Mouse (Mus musculus): ENCODE results near the gene Ube3b. TPM values are rescaled to one million over a fixed set of nuclear protein-coding genes. Genes with fewer than 3 reads are reported as not detected.

Ube3b gene
- polyA plus RNA-seq, 1 experiment = 42.1 TPM

DNA sequence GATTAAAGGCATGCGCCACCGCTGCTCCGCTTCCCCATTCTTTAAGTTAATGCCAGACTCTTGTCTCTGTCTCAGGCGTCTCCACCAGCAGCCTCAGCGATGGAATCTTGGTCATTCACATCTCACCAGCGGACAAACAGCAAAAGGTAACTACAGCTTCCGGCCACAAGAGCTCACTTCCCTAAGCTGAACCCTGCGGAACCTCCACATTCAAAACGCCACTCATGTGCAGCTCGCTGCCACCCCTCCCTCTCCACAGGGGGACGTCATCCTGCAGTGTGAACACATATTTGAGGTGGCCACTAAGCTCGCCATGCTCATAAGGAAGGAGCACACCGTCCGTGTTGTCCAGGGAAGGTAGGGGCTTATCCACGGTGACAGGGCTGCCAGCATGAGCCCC is 19.4 kb upstream of the Ube3b start:
- Histone ChIP-seq H3K79me2 (ENCODE audit: control insufficient read depth, insufficient read depth) (peaks cover 6% of the 10 kb centered on the region), H3ac (ENCODE audit: control insufficient read depth, insufficient read length, low read depth) (no peak overlapping the region), H3K4me3 (ENCODE audit: insufficient read depth, poor library complexity, severe bottlenecking) (no peak overlapping the region), H3K79me3 (ENCODE audit: low read depth) (peaks cover 1% of the 10 kb centered on the region), H3K27me3 (ENCODE audit: control insufficient read depth, insufficient read depth, insufficient read length) (no peaks in the 10 kb centered on the region), H3K36me3 (ENCODE audit: control insufficient read depth, insufficient read depth) (peaks cover 37% of the 10 kb centered on the region)
- TF ChIP-seq CEBPB (IDR thresholded peaks at IDR 0.05; ENCODE audit: low read depth) (no peak), USF1 (IDR thresholded peaks at IDR 0.05; ENCODE audit: low read depth) (no peak), MYOD1 (IDR thresholded peaks at IDR 0.05; ENCODE audit: control insufficient read depth, insufficient read length, low read depth) (no peak)

- H3K4me3 ChIP-seq (ENCODE audit: insufficient read depth, poor library complexity, severe bottlenecking) = no peak overlapping the region
- peaks cover 62% of the 10 kb centered on the region for H3K36me3 ChIP-seq (ENCODE audit: control insufficient read depth, insufficient read depth)
- H3K79me2 ChIP-seq (ENCODE audit: control insufficient read depth, insufficient read depth) = peaks cover 44% of the 10 kb centered on the region
- H3ac ChIP-seq (ENCODE audit: control insufficient read depth, insufficient read length, low read depth) = no peak overlapping the region
- TF ChIP-seq CEBPB (IDR thresholded peaks at IDR 0.05; ENCODE audit: low read depth) (no peak), MYOD1 (IDR thresholded peaks at IDR 0.05; ENCODE audit: control insufficient read depth, insufficient read length, low read depth) (no peak), USF1 (IDR thresholded peaks at IDR 0.05; ENCODE audit: low read depth) (no peak), MAX (IDR thresholded peaks at IDR 0.05) (no peak), CTCF (IDR thresholded peaks at IDR 0.05; ENCODE audit: control insufficient read depth, insufficient read depth, insufficient read length) (no peak), FOSL1 (IDR thresholded peaks at IDR 0.05; ENCODE audit: insufficient read depth, low read length, poor library complexity, severe bottlenecking) (no peak), MYOG (IDR thresholded peaks at IDR 0.05; ENCODE audit: control insufficient read depth, extremely low read depth, insufficient read length) (no peak)
- H3K79me3 ChIP-seq (ENCODE audit: low read depth) = peaks cover 15% of the 10 kb centered on the region
- H3K27me3 ChIP-seq (ENCODE audit: control insufficient read depth, insufficient read depth, insufficient read length) = no peaks in the 10 kb centered on the region
Measured at GRCm38 (mm10) chr5:114365043-114365752, 15.2 kb upstream of the Ube3b start.

- no peak for TF ChIP-seq MAX (IDR thresholded peaks at IDR 0.05)
- no peak for TF ChIP-seq FOSL1 (IDR thresholded peaks at IDR 0.05; ENCODE audit: insufficient read depth, low read length, poor library complexity, severe bottlenecking)
- no peak for TF ChIP-seq MYOG (IDR thresholded peaks at IDR 0.05; ENCODE audit: control insufficient read depth, extremely low read depth, insufficient read length)
- H3K79me2 ChIP-seq (ENCODE audit: control insufficient read depth, insufficient read depth) = peaks cover 69% of the 10 kb centered on the region
- H3K79me3 ChIP-seq (ENCODE audit: low read depth) = peaks cover 24% of the 10 kb centered on the region
- peaks cover 67% of the 10 kb centered on the region for H3K36me3 ChIP-seq (ENCODE audit: control insufficient read depth, insufficient read depth)
- H3K27me3 ChIP-seq (ENCODE audit: control insufficient read depth, insufficient read depth, insufficient read length) = no peaks in the 10 kb centered on the region
- no peak overlapping the region for H3K4me3 ChIP-seq (ENCODE audit: insufficient read depth, poor library complexity, severe bottlenecking)
- H3ac ChIP-seq (ENCODE audit: control insufficient read depth, insufficient read length, low read depth) = no peak overlapping the region
Measured at GRCm38 (mm10) chr5:114368121-114368520, 12.3 kb upstream of the Ube3b start.

DNA sequence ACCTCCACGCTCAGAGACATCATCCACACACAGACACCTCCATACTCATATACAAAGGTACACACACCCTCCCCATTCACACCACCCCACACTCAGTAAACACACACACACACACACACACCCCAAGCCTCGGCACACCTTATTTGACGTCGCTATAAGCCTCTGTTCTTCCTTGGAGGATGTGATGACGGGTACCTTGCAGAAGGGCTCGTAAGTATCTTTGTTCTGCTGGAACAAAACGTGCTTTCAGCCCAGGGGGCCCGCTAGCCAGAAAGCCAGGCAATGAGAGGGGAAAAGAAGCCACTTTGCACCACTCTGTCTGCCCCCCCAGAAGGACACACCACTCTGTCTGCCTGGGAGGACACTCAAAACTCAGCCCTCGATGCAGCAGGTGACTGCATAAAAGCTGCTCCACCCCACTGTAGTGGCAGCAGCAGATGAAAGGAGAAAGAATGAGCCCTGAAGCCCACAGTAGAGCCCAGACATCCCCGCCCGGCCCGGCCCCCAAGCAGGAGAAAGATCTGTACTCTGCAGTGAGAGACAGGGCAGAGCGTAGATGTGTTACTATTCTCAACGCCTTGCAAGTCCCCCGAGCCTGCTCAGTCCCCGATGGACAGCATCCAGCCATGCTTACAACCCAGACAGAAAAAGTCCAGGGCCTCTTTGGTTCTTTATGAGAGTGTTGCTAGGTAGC is 11.5 kb upstream of the Ube3b start:
- Histone ChIP-seq H3K36me3 (ENCODE audit: control insufficient read depth, insufficient read depth) (peaks cover 71% of the 10 kb centered on the region), H3K27me3 (ENCODE audit: control insufficient read depth, insufficient read depth, insufficient read length) (no peaks in the 10 kb centered on the region), H3K79me3 (ENCODE audit: low read depth) (peaks cover 32% of the 10 kb centered on the region), H3ac (ENCODE audit: control insufficient read depth, insufficient read length, low read depth) (no peak overlapping the region), H3K79me2 (ENCODE audit: control insufficient read depth, insufficient read depth) (peaks cover 75% of the 10 kb centered on the region), H3K4me3 (ENCODE audit: insufficient read depth, poor library complexity, severe bottlenecking) (no peak overlapping the region)
- no peak for TF ChIP-seq FOSL1 (IDR thresholded peaks at IDR 0.05; ENCODE audit: insufficient read depth, low read length, poor library complexity, severe bottlenecking)
- no peak for TF ChIP-seq CEBPB (IDR thresholded peaks at IDR 0.05; ENCODE audit: low read depth)
- TF ChIP-seq MAX (IDR thresholded peaks at IDR 0.05) = no peak
- no peak for TF ChIP-seq MYOG (IDR thresholded peaks at IDR 0.05; ENCODE audit: control insufficient read depth, extremely low read depth, insufficient read length)
- no peak for TF ChIP-seq USF1 (IDR thresholded peaks at IDR 0.05; ENCODE audit: low read depth)
- TF ChIP-seq MYOD1 (IDR thresholded peaks at IDR 0.05; ENCODE audit: control insufficient read depth, insufficient read length, low read depth) = no peak
- TF ChIP-seq CTCF (IDR thresholded peaks at IDR 0.05; ENCODE audit: control insufficient read depth, insufficient read depth, insufficient read length) = no peak

DNA sequence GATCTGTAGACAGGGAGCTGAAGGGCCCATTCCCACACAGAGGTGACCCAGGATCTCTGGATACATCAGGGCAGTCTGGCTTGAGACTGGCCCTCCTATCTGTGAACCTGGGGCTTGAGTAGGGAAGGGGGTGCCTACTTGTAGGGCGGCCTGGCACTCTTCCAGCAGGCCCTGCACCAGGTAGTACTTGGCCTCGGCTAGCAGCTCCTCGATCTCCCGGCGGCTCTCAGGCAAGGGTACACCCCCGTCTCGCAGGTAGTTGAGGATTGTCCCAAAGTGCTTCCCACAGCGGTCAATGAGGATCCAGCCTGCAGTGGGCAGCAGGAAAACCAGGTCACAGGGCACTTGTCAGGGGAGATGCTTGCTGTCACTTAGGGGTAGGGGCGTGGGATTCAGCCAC is 10.5 kb upstream of the Ube3b start:
- H3K27me3 ChIP-seq (ENCODE audit: control insufficient read depth, insufficient read depth, insufficient read length) = no peaks in the 10 kb centered on the region
- H3ac ChIP-seq (ENCODE audit: control insufficient read depth, insufficient read length, low read depth) = no peak overlapping the region
- H3K79me3 ChIP-seq (ENCODE audit: low read depth) = peaks cover 42% of the 10 kb centered on the region
- TF ChIP-seq MAX (IDR thresholded peaks at IDR 0.05) (no peak), MYOG (IDR thresholded peaks at IDR 0.05; ENCODE audit: control insufficient read depth, extremely low read depth, insufficient read length) (no peak), MYOD1 (IDR thresholded peaks at IDR 0.05; ENCODE audit: control insufficient read depth, insufficient read length, low read depth) (no peak), CTCF (IDR thresholded peaks at IDR 0.05; ENCODE audit: control insufficient read depth, insufficient read depth, insufficient read length) (no peak), FOSL1 (IDR thresholded peaks at IDR 0.05; ENCODE audit: insufficient read depth, low read length, poor library complexity, severe bottlenecking) (no peak), USF1 (IDR thresholded peaks at IDR 0.05; ENCODE audit: low read depth) (no peak), CEBPB (IDR thresholded peaks at IDR 0.05; ENCODE audit: low read depth) (no peak)
- no peak overlapping the region for H3K4me3 ChIP-seq (ENCODE audit: insufficient read depth, poor library complexity, severe bottlenecking)
- peaks cover 67% of the 10 kb centered on the region for H3K36me3 ChIP-seq (ENCODE audit: control insufficient read depth, insufficient read depth)
- peaks cover 81% of the 10 kb centered on the region for H3K79me2 ChIP-seq (ENCODE audit: control insufficient read depth, insufficient read depth)
